Mouse (Mus musculus) adrenal gland, adult 2 months (tissue): ENCODE results near the gene Kif5a. TPM values are rescaled to one million over a fixed set of nuclear protein-coding genes. Genes with fewer than 3 reads are reported as not detected.

ENCODE experiments used
- DNase-seq: peaks from one replicate; pipeline ENCODE4 v3.0.0; 2021
- polyA plus RNA-seq: library from polyadenylated mRNA; depleted of rRNA; stranded (reverse); fragments of >200 nt; gene quantifications from 2 replicates; pipeline ENCODE4 v1.2.3, GENCODE M21; 2012
- total RNA-seq, 2 experiments: library from RNA; stranded (reverse); gene quantifications; 2 replicates each; pipeline ENCODE4 v1.2.3; 2021

Kif5a gene
- total and polyA plus RNA-seq, 3 experiments = 6.2 to 30.1 (median 7.8) TPM

- DNase-seq = peak; percentile 70
Observed at GRCm38 (mm10) chr10:127289573-127290191, 26.5 kb upstream of the Kif5a start.

DNA sequence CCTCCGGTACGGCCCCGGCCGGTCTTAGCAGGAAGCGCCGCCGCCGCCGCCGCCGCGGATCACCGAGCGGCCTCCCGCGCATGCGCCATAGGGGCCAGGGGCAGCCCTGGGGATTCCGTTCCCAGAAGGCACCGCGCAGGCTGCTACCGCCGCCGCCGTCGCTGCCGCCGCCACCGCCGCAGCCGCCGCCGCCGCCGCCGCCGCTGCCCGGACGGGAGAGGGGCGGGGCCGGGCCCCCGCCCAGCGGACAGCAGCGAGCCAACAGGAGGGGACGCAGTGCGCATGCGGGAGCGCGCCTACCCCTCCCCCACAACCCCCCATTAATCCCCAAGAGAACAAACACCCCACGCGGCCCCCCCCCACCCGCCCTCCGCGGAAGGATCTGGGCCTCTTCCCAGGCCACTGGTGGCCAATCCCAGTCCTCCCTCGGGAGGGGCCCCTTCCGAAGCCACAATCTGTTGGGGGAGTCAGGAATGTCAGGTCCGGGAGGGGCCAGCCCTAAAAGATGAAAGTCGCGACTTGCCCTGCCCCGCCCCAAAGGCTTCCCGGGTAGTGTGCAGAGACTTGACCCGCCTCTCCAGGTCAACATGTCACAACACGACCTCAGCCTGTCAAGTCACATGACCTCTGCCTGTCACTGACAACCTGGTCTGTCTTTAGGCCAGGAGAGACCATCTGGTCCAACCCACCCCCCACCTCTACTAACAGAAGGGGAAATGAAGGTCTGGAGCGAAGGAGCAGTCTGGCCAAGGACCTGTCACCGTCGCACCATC is 25.8 kb upstream of the Kif5a start, which contains the start of gene Mbd6:
Gene Mbd6, minus strand, starts transcription at position 219 of the 773 bp plus-strand sequence.
- DNase-seq = peak; percentile 93

GRCm38 (mm10) chr10:127288328-127288799 is 25.2 kb upstream of the Kif5a start:
- DNase-seq = no peak

- DNase-seq = peak; percentile 41
Observed at GRCm38 (mm10) chr10:127287936-127288293, 24.8 kb upstream of the Kif5a start.

GRCm38 (mm10) chr10:127287271-127287935 is 24.3 kb upstream of the Kif5a start:
- DNase-seq = peak; percentile 18

DNA sequence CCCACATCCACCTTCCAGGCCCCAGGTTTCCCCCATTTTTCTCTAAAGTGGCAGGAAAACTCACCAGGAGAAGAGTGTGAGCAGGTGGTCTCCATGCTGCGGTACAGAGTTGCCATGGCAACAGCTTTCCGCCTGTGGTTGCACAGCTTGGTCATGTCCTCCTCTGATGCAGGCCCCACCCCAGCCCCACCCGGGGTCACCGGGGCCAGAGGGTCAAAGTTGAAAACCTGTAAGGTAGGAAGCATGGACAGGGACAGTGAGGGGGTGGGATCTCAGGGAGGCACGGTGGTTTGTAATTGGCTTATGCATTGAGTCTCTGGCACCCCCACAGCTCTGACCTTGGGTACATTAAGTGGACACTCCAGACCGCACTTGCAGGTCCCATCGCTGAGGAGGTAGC is 23.6 kb upstream of the Kif5a start:
- peak; percentile 19 for DNase-seq

- DNase-seq = peak; percentile 20
Observed at GRCm38 (mm10) chr10:127286194-127286593, 23.0 kb upstream of the Kif5a start.

- peak; percentile 11 for DNase-seq
Observed at GRCm38 (mm10) chr10:127285644-127286043, 22.5 kb upstream of the Kif5a start.

GRCm38 (mm10) chr10:127284724-127285500 is 21.8 kb upstream of the Kif5a start:
- DNase-seq = no peak

DNA sequence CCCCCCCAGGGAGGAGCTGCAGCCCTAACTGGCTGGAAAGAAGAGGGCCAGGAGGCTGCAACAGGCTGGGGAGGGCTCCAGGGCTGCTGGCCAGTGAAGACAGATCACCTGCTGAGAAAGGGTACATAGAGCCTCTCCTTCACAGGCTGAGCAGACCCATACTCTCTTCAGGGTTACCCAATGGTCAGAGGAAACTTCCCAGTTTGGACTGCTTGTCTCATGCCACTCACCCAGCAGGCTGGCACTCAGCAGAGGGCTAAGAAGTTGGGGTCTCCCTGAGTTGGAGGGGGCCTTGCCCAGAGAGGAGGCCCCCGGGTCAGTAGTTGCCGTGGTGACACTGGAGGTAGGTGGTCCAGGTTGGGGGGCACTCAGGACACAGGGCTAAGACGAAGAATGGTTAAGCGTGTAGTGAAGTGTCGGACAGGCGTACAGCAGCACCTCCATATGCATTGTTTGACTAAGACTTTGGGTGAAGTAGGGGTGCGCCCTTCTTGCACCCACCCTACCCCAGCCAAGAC is 21.0 kb upstream of the Kif5a start:
- DNase-seq = no peak

- DNase-seq = peak; percentile 60
Observed at GRCm38 (mm10) chr10:127282620-127283215, 19.6 kb upstream of the Kif5a start.

- DNase-seq = peak; percentile 13
Observed at GRCm38 (mm10) chr10:127281316-127281715, 18.2 kb upstream of the Kif5a start.

- DNase-seq = no peak
Observed at GRCm38 (mm10) chr10:127279730-127280129, 16.6 kb upstream of the Kif5a start.

GRCm38 (mm10) chr10:127274261-127275022 is 11.3 kb upstream of the Kif5a start:
- no peak for DNase-seq

DNA sequence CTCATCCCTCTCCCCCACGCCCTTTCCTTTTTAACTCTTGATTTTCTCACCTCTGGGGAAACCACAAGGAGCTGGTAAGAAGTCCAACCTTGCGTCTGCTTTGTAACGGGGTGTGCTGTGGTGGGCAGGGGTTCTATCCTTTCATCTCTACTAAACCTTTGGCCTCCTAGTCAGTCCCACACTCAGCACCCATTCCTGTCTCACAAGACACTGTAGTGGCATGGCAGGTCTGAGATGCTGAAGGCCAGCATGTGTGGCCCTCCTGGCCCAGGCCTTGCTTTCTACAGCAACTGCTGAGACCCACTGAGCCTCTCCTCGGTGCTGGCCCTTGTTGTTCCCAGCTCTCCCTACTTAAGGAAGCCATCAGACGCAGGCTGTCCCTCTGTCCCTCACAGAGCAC is 9.2 kb upstream of the Kif5a start:
- no peak for DNase-seq

DNA sequence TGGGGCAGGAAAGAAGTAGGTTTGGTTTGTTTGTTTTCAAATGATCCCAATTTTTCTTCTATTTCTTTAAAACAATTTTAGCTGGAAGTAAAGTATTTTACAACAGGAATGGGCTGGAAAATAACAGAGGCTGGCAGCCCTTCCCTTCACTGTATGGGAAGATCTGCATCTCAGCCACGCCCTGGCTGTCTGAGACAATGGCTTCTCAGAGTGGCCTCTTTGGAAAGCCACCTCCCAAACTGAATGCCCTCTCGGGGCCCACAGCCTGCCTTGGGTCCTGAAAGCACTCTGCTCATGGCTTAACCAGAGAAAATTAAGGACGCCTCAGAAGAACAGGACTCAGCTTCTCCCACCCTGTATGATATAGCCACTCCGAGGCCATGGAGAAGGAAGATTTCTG is 6.7 kb upstream of the Kif5a start:
- DNase-seq = no peak

DNA sequence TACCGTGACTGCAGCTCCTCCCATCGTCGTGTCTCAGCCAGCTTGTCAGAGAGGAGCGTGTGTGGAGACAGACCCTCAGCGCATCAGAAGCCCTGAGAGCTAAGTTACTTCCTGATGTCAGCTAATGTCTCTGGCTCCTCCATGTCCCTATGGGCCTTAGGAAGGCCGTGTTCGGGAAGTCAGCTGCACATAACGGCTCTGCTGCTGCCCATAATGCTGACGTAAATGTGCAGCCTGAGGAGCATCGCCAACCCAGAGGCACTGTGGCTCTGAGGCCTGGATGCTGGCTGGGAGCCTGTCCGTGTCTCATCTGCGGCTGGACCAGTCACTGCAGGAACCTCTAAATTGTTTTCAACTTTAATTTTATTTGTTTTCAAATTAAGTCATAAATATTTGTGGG is 5.9 kb upstream of the Kif5a start:
- no peak for DNase-seq

DNA sequence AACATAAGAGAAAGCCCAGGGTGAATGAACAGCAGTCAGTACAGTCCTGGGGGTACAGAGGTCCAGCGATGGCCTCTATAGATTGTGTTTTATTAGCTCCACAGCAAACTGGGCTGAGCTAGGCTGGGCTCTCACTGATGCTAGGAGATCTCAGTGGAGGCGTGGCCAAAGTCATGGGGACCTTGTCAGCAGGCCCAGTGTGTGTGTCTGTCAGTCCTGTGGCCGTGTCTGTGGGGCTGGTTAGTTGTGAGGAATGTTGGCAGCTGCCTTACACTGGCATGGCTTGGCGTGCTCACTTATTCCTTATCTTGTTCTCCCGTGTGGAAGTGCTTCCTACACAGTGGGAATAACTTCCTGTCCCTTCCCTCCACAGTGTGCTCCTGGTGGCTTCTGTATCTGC is 5.3 kb upstream of the Kif5a start:
- DNase-seq = no peak

DNA sequence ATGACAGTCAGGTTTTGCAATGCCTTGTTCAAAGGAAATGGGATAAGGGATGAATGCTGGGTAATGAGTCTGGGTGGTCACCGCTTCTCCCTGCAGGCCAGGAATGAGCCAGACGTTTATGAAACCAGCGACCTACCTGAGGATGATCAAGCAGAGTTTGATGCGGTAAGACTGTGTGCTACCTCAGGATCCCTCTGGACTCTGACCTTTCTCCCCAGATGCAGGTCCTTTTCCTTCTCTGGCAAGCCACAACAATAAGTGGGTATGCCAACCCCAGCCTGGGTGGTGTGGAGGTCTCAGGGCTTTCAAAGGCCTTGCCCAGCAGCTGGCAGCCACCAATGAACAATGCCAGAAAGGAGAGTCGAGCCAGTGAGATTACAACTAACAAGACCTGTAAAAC is 4.2 kb upstream of the Kif5a start:
- no peak for DNase-seq
